Mouse (Mus musculus) sigmoid colon, adult 10 weeks (tissue): Measurements from ENCODE around the gene Cyb5r1. TPM values are rescaled to one million over a fixed set of nuclear protein-coding genes. Genes with fewer than 3 reads are reported as not detected.

Experiments used
- polyA plus RNA-seq: library from polyadenylated mRNA; stranded (reverse); fragments of 350-450 nt; fragmentation: Illumina TruSeq; extraction: RNeasy Lipid Tissue Mini Kit (QIAGEN cat#74804); gene quantifications from one replicate; pipeline ENCODE4 v1.2.3, GENCODE M21; 2014; ENCODE audit warnings: low read depth, low replicate concordance

The Cyb5r1 gene
- 8.3 TPM for polyA plus RNA-seq

GRCm38 (mm10) chr1:134405509-134406413, at the start of gene Cyb5r1:
Gene Cyb5r1, plus strand, starts transcription at chr1:134405559.

GRCm38 (mm10) chr1:134361857-134362212, 43.5 kb upstream of the Cyb5r1 start, which contains the start of gene Tmem183a:
Gene Tmem183a, minus strand, starts transcription at chr1:134361979.

GRCm38 (mm10) chr1:134385666-134386065, 19.7 kb upstream of the Cyb5r1 start, which contains the start of gene 4933406M09Rik:
Gene 4933406M09Rik, plus strand, starts transcription at chr1:134385940.

GRCm38 (mm10) chr1:134415168-134415831, 9.9 kb downstream of the Cyb5r1 start, which contains the start of gene Adipor1:
Gene Adipor1, plus strand, starts transcription at chr1:134415378.

GRCm38 (mm10) chr1:134454904-134455824, 49.8 kb downstream of the Cyb5r1 start, which contains the start of gene Klhl12:
Gene Klhl12, plus strand, starts transcription at chr1:134455531.

Other genes starting within 250 kb of the Cyb5r1 start
- not detected for gene Chil1, start 223.4 kb upstream of the Cyb5r1 start, polyA plus RNA-seq
- gene Mybph, start 212.1 kb upstream of the Cyb5r1 start, polyA plus RNA-seq, result not detected
- gene Adora1, start 170.1 kb upstream of the Cyb5r1 start, polyA plus RNA-seq, result 0.88 TPM
- not detected for gene Myog, start 115.6 kb upstream of the Cyb5r1 start, polyA plus RNA-seq
- 0.79 TPM for gene Ppfia4, start 72.6 kb upstream of the Cyb5r1 start, polyA plus RNA-seq
- gene Tmem183a, start 43.6 kb upstream of the Cyb5r1 start, polyA plus RNA-seq, result 184 TPM
- gene 4933406M09Rik, start 19.6 kb upstream of the Cyb5r1 start, polyA plus RNA-seq, result not detected
- gene Adipor1, start 9.8 kb downstream of the Cyb5r1 start, polyA plus RNA-seq, result 74.6 TPM
- gene Klhl12, start 50.0 kb downstream of the Cyb5r1 start, polyA plus RNA-seq, result 25.7 TPM
- gene Rabif, start 89.1 kb downstream of the Cyb5r1 start, polyA plus RNA-seq, result 37.3 TPM
- gene Mgat4e, start 144.1 kb downstream of the Cyb5r1 start, polyA plus RNA-seq, result not detected
- gene Kdm5b, start 154.6 kb downstream of the Cyb5r1 start, polyA plus RNA-seq, result 20.2 TPM
- gene Syt2, start 241.1 kb downstream of the Cyb5r1 start, polyA plus RNA-seq, result 0.47 TPM